Mouse (Mus musculus) heart, embryonic 11.5 days (tissue): Measurements from ENCODE around the gene Samd4b. TPM values are rescaled to one million over a fixed set of nuclear protein-coding genes. Genes with fewer than 3 reads are reported as not detected.
A peak's percentile ranks its signal among the peaks of the same experiment; 100 is the strongest.

Experiments
- ATAC-seq: fragments of 200-750 bp; cut with Nextera tagmentation; replicated peaks from 2 replicates; pipeline ENCODE4 v1.8.0; 2017; ENCODE audit warnings: moderate library complexity; ENCODE audit not compliant: insufficient number of reproducible peaks, low FRiP score, low TSS enrichment
- H3K27ac ChIP-seq: fragments of 300-500 bp; sonication (generic); 2 replicates; pipeline ENCODE4 v1.5.1; 2014; ENCODE audit warnings: mild to moderate bottlenecking, low read depth, low read length
- H3K27me3 ChIP-seq: fragments of 300-500 bp; sonication (generic); 2 replicates; pipeline ENCODE4 v1.6.1; 2014; ENCODE audit warnings: mild to moderate bottlenecking, low read length, mixed read lengths; ENCODE audit not compliant: control insufficient read depth, insufficient read depth
- H3K36me3 ChIP-seq: fragments of 300-500 bp; sonication (generic); 2 replicates; pipeline ENCODE4 v1.6.1; 2014; ENCODE audit warnings: mild to moderate bottlenecking, low read length, moderate library complexity, mixed read lengths; ENCODE audit not compliant: control insufficient read depth, insufficient read depth
- H3K4me1 ChIP-seq: fragments of 300-500 bp; sonication (generic); 2 replicates; pipeline ENCODE4 v1.6.1; 2014; ENCODE audit warnings: low read length; ENCODE audit not compliant: control insufficient read depth, insufficient read depth
- H3K4me2 ChIP-seq: fragments of 300-500 bp; sonication (generic); 2 replicates; pipeline ENCODE4 v1.6.1; 2014; ENCODE audit warnings: mild to moderate bottlenecking, moderate library complexity
- H3K4me3 ChIP-seq: fragments of 300-500 bp; sonication (generic); 2 replicates; pipeline ENCODE4 v1.5.1; 2014; ENCODE audit warnings: low read depth, low read length
- H3K9ac ChIP-seq: fragments of 300-500 bp; sonication (generic); 2 replicates; pipeline ENCODE4 v1.6.1; 2014; ENCODE audit warnings: mild to moderate bottlenecking, low read depth, low read length, moderate library complexity
- H3K9me3 ChIP-seq: fragments of 300-500 bp; sonication (generic); replicated peaks from 2 replicates; pipeline ENCODE4 v1.6.1; 2016; ENCODE audit warnings: low read length; ENCODE audit not compliant: control insufficient read depth
- WGBS: fragments of 180-500 bp; shearing (Covaris S2); extraction: QIAGEN DNeasy Blood & Tissue Kit; methylation state at CpG from one replicate; pipeline ENCODE4 v1.1.7; 2014; ENCODE audit not compliant: insufficient replicate concordance; 5-methylcytosine and 5-hydroxymethylcytosine counted together
- polyA plus RNA-seq: library from polyadenylated mRNA; unstranded; fragments of >200 nt; fragmentation: Nextera tagmentation; extraction: Ambion mirVana; gene quantifications from 2 replicates; pipeline ENCODE4 v1.2.1, GENCODE M21; 2014

Samd4b gene
- polyA plus RNA-seq, 1 experiment from 2014 or later = 22.8 TPM

GRCm38 (mm10) chr7:28438771-28439170, 159.2 kb downstream of the Samd4b start:
- Histone ChIP-seq H3K4me1 (peaks cover 13% of the 10 kb centered on the region; the same call in 1 of the 2 replicates), H3K36me3 (no peaks in the 10 kb centered on the region), H3K4me2 (no peak overlapping the region), H3K4me3 (no peak overlapping the region), H3K27ac (no peak overlapping the region), H3K9me3 (no peaks in the 10 kb centered on the region), H3K9ac (no peak overlapping the region), H3K27me3 (no peaks in the 10 kb centered on the region)
- no peak for ATAC-seq
- WGBS = 72% methylated on average over 2 of the region's 2 CpGs

DNA sequence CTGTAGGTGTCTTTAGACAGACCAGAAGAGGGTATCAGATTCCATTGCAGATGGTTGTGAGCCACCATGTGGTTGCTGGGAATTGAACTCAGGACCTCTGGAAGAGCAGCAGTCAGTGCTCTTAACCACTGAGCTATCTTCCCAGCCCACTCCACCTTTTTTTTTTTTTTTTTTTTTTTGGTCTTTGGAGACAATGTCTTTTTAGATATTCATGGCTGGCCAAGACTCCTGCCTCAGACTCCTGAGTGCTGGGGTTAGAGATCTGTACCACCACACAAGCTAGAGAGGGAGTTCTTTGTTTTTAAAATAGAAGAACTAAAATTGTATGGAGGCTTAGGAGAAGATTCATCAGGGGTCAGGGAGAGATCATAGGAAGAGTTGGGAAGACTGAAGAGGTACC, 160.0 kb downstream of the Samd4b start:
- H3K36me3 ChIP-seq = no peaks in the 10 kb centered on the region; the same call in 1 of the 2 replicates
- H3K4me1 ChIP-seq = peaks cover 13% of the 10 kb centered on the region; the same call in 1 of the 2 replicates
- no peak for ATAC-seq
- H3K9ac ChIP-seq = no peak overlapping the region
- H3K27ac ChIP-seq = no peak overlapping the region
- no peak overlapping the region for H3K4me3 ChIP-seq
- no peak overlapping the region for H3K4me2 ChIP-seq
- no peaks in the 10 kb centered on the region for H3K9me3 ChIP-seq
- no peaks in the 10 kb centered on the region for H3K27me3 ChIP-seq

GRCm38 (mm10) chr7:28436932-28437570, 160.9 kb downstream of the Samd4b start, which contains the start of gene Gmfg:
Gene Gmfg (plus strand): TSS chr7:28437447.
- Histone ChIP-seq H3K9me3 (no peaks in the 10 kb centered on the region), H3K36me3 (peaks cover 4% of the 10 kb centered on the region; the same call in 1 of the 2 replicates), H3K4me2 (peak within 1 kb of the TSS; percentile 91), H3K4me1 (peaks cover 16% of the 10 kb centered on the region; the same call in 1 of the 2 replicates), H3K4me3 (peak within 1 kb of the TSS; percentile 95), H3K27ac (peak within 1 kb of the TSS; percentile 73), H3K27me3 (no peaks in the 10 kb centered on the region), H3K9ac (peak within 1 kb of the TSS; percentile 80)
- ATAC-seq = peak; percentile 19
- WGBS = 1% methylated on average over 16 of the region's 16 CpGs

GRCm38 (mm10) chr7:28436271-28436904, 161.6 kb downstream of the Samd4b start:
- Histone ChIP-seq H3K27ac (peak overlapping the region; percentile 73), H3K27me3 (no peaks in the 10 kb centered on the region), H3K4me3 (peak overlapping the region; percentile 95), H3K9ac (peak overlapping the region; percentile 86), H3K4me1 (peaks cover 16% of the 10 kb centered on the region; the same call in 1 of the 2 replicates), H3K4me2 (peak overlapping the region; percentile 91), H3K36me3 (peaks cover 4% of the 10 kb centered on the region; the same call in 1 of the 2 replicates), H3K9me3 (no peaks in the 10 kb centered on the region)
- WGBS = 0% methylated on average over 34 of the region's 64 CpGs
- peak; percentile 99 for ATAC-seq

- H3K9me3 ChIP-seq = no peaks in the 10 kb centered on the region
- H3K9ac ChIP-seq = peak overlapping the region; percentile 86
- H3K27ac ChIP-seq = peak overlapping the region; percentile 35; the same call in 1 of the 2 replicates
- ATAC-seq = peak; percentile 39
- H3K36me3 ChIP-seq = peaks cover 7% of the 10 kb centered on the region; the same call in 1 of the 2 replicates
- H3K4me3 ChIP-seq = peak overlapping the region; percentile 95
- under 1% methylated on average over 40 of the region's 70 CpGs for WGBS
- no peaks in the 10 kb centered on the region for H3K27me3 ChIP-seq
- peak overlapping the region; percentile 91 for H3K4me2 ChIP-seq
- peaks cover 16% of the 10 kb centered on the region; the same call in 1 of the 2 replicates for H3K4me1 ChIP-seq
Measured at GRCm38 (mm10) chr7:28435660-28436259, 162.2 kb downstream of the Samd4b start.

DNA sequence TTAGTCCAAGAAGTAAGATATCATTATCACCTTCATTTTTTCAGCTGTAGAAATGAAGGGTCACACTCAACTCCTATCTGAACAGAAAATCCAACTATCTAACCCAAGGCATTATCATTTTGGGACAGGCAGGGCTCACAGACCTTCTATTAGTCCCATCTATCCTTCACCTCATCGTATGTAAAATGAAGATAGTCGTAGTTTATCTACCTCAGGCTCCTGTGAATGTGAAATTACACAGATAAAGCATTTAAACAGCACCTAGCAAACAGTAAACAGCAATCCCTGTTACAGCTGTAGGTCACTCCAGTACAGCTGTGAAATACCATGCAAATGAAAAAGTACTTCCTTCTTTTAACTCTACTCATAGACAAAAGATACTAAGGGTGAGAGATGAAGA, 165.7 kb downstream of the Samd4b start:
- Histone ChIP-seq H3K27me3 (no peaks in the 10 kb centered on the region), H3K9ac (no peak overlapping the region), H3K9me3 (no peaks in the 10 kb centered on the region), H3K4me3 (no peak overlapping the region), H3K4me1 (peaks cover 16% of the 10 kb centered on the region; the same call in 1 of the 2 replicates), H3K4me2 (no peak overlapping the region), H3K27ac (no peak overlapping the region), H3K36me3 (peaks cover 7% of the 10 kb centered on the region; the same call in 1 of the 2 replicates)
- ATAC-seq = no peak
- WGBS = 73% methylated on average over 2 of the region's 2 CpGs

DNA sequence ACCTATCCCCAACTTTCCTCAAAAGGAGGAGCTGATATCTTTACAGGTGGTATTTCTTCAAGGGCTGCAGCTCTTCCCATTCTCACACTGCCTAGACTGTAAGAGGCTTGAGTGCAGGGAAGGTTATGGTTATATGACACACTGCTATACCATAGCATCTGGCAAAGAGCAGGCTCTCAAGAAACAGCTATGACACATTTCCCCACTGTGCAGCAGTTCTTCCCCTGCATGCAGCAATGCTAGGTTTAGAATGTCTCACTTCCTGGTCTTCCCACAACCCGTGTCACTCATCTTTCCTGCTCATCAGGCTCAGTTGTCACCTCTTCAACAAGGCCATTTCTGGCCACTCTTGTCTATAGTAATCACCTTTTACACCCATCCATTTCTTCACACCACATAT, 167.4 kb downstream of the Samd4b start:
- Histone ChIP-seq H3K4me3 (no peak overlapping the region), H3K27me3 (no peaks in the 10 kb centered on the region), H3K9ac (no peak overlapping the region), H3K9me3 (no peaks in the 10 kb centered on the region), H3K4me2 (no peak overlapping the region), H3K4me1 (peaks cover 15% of the 10 kb centered on the region; the same call in 1 of the 2 replicates), H3K36me3 (peaks cover 7% of the 10 kb centered on the region; the same call in 1 of the 2 replicates), H3K27ac (no peak overlapping the region)
- WGBS = 79% methylated on average over 1 of the region's 1 CpGs
- ATAC-seq = no peak; the same call in 1 of the 2 replicates

DNA sequence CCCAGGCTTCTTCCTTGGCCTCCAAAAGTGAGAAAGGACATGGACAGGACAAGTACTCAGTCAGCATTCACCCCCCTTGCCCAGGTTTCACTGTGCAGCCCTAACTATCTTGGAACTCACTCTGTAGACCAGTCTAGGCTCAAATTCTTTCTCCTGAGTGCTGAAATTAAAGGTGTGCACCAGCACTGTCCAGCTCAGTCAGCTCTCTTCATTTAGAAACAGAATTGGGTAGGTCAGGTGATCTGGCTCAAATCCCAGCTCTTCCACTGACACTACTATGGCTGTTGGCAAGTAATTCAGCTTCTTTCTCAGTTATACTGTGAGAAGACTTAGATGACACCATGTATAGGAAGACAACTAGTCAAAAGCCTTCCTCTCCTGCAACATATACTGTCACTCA, 170.2 kb downstream of the Samd4b start:
- Histone ChIP-seq H3K4me3 (no peak overlapping the region), H3K27me3 (no peaks in the 10 kb centered on the region), H3K4me2 (no peak overlapping the region), H3K36me3 (peaks cover 14% of the 10 kb centered on the region), H3K9me3 (no peaks in the 10 kb centered on the region), H3K4me1 (0 out of 2 replicates have a peak, but pooled peaks cover 2% of the 10 kb centered on the region), H3K27ac (no peak overlapping the region), H3K9ac (no peak overlapping the region)
- no peak for ATAC-seq
